ENCODE assay signal across 9 mouse cellular contexts in genomic region chr19:41646947-41647631, GRCm38 (mm10).
DNase-seq lines count a peak whose midpoint lies in the region; ATAC-seq and TF ChIP-seq lines count a peak whose summit lies in the region.
"Had no signal": no experiment of that assay in that cellular context is flagged by ENCODE, and none has a peak within 500 bp of the region (broad histone marks: within the 10 kb centered on the region; RNA-seq: fewer than 3 reads in every experiment).

No protein-coding gene starts in this region.

- H3K4me2 ChIP-seq in heart, embryonic 12.5 days: peak overlapping the region; percentile 43
- H3K4me2 ChIP-seq: lung, embryonic 15.5 days had no signal

- no peaks in the 10 kb centered on the region for H3K36me3 ChIP-seq in ES-E14 (ENCODE audit: control insufficient read depth, insufficient read depth, low read length, poor library complexity, severe bottlenecking)
- no peaks in the 10 kb centered on the region for H3K36me3 ChIP-seq in heart, embryonic 12.5 days
- H3K36me3 ChIP-seq in megakaryocyte, embryonic 14.5 days (replicated peaks; ENCODE audit: low read length): no peaks in the 10 kb centered on the region
- H3K36me3 ChIP-seq: lung, embryonic 15.5 days had no signal

- H3K27me3 ChIP-seq in heart, embryonic 12.5 days (replicated peaks): peaks cover 42% of the 10 kb centered on the region
- H3K27me3 ChIP-seq in megakaryocyte, embryonic 14.5 days (replicated peaks): peaks cover 75% of the 10 kb centered on the region

- DNase-seq in ES-E14 (ENCODE audit: low read depth, low spot score): peak; percentile 65
- DNase-seq in layer of hippocampus, adult 9-11 months: peak; percentile 75
- DNase-seq in right cerebral cortex, postnatal 4 days: peak; percentile 86

- H3K4me3 ChIP-seq in ES-E14 (ENCODE audit: insufficient read depth in 1 of 2, low read depth in 1 of 2, low read length in 2 of 2, poor library complexity in 1 of 2, severe bottlenecking in 1 of 2): no peak overlapping the region
- no peak overlapping the region for H3K4me3 ChIP-seq in bone marrow, adult 2 months (replicated peaks; ENCODE audit: control insufficient read depth, low read depth, low read length)
- H3K4me3 ChIP-seq in embryonic fibroblast, embryonic 13.5 days (ENCODE audit: insufficient read depth, low read length): no peak overlapping the region
- no peak overlapping the region for H3K4me3 ChIP-seq in heart, embryonic 12.5 days
- peak overlapping the region; percentile 26 for H3K4me3 ChIP-seq in megakaryocyte, embryonic 14.5 days (replicated peaks)
- H3K4me3 ChIP-seq: lung, embryonic 15.5 days had no signal

- no peak overlapping the region for H3K27ac ChIP-seq in ES-E14 (ENCODE audit: insufficient read depth, low read depth, low read length, poor library complexity, severe bottlenecking)
- H3K27ac ChIP-seq in bone marrow, adult 2 months (ENCODE audit: control insufficient read depth, insufficient read depth, low read depth, low read length, poor library complexity): no peak overlapping the region
- no peak overlapping the region for H3K27ac ChIP-seq in embryonic fibroblast, embryonic 13.5 days (ENCODE audit: insufficient read depth, low read length)
- no peak overlapping the region for H3K27ac ChIP-seq in heart, embryonic 12.5 days (ENCODE audit: poor library complexity, severe bottlenecking)
- H3K27ac ChIP-seq: lung, embryonic 15.5 days had no signal

- WGBS in bone marrow, adult 2 months: 22% methylated on average over 16 of the region's 16 CpGs
- 33% methylated on average over 16 of the region's 16 CpGs for WGBS in heart, embryonic 12.5 days

- H3K4me1 ChIP-seq in ES-E14 (ENCODE audit: control insufficient read depth in 2 of 2, insufficient read depth in 2 of 2, low read length in 2 of 2, poor library complexity in 1 of 2): peaks cover 0 to 3% of the 10 kb centered on the region in 2 experiments; a peak in 1 of 4 replicates
- no peaks in the 10 kb centered on the region for H3K4me1 ChIP-seq in bone marrow, adult 2 months (ENCODE audit: control insufficient read depth, insufficient read depth, low read length)
- no peaks in the 10 kb centered on the region for H3K4me1 ChIP-seq in embryonic fibroblast, embryonic 13.5 days (ENCODE audit: control insufficient read depth, insufficient read depth, low read length)
- H3K4me1 ChIP-seq in heart, embryonic 12.5 days (replicated peaks): no peaks in the 10 kb centered on the region
- peaks cover 8% of the 10 kb centered on the region for H3K4me1 ChIP-seq in megakaryocyte, embryonic 14.5 days
- H3K4me1 ChIP-seq: lung, embryonic 15.5 days had no signal

- peak; percentile 73 for TF ChIP-seq CTCF in bone marrow, adult 2 months (IDR thresholded peaks at IDR 0.05; ENCODE audit: control insufficient read depth, insufficient read depth, low read length)
- TF ChIP-seq CTCF in embryonic fibroblast, embryonic 13.5 days (IDR thresholded peaks at IDR 0.05; ENCODE audit: borderline replicate concordance, insufficient read depth, low read length): peak; percentile 71; the same call in 1 of the 2 replicates

- H3K9ac ChIP-seq in ES-E14 (ENCODE audit: insufficient read depth, low read depth, low read length, poor library complexity, severe bottlenecking): no peak overlapping the region
- no peak overlapping the region for H3K9ac ChIP-seq in heart, embryonic 12.5 days
- H3K9ac ChIP-seq: lung, embryonic 15.5 days had no signal

- TF ChIP-seq POLR2A in bone marrow, adult 2 months (IDR thresholded peaks at IDR 0.05; ENCODE audit: borderline replicate concordance, control insufficient read depth, low read depth, low read length): no peak
- no peak for TF ChIP-seq POLR2A in embryonic fibroblast, embryonic 13.5 days (IDR thresholded peaks at IDR 0.05; ENCODE audit: low read depth, low read length)

- ATAC-seq in heart, embryonic 12.5 days (ENCODE audit: insufficient number of reproducible peaks, low FRiP score): no peak
- no peak for ATAC-seq in inflammation-experienced regulatory T-cells, adult 6 months

- no peaks in the 10 kb centered on the region for H3K9me3 ChIP-seq in ES-E14 (ENCODE audit: control insufficient read depth, insufficient read depth, low read depth, low read length)
- no peaks in the 10 kb centered on the region; the same call in 1 of the 2 replicates for H3K9me3 ChIP-seq in heart, embryonic 12.5 days (replicated peaks)
- peaks cover 16% of the 10 kb centered on the region for H3K9me3 ChIP-seq in megakaryocyte, embryonic 14.5 days
- H3K9me3 ChIP-seq: lung, embryonic 15.5 days had no signal

- in situ Hi-C loops in ES-E14 (cut with MboI; ENCODE audit: low sequenced_read_pairs in 2 of 2, unreplicated experiment in 2 of 2): no loop called here

TF ChIP-seq in ES-E14, 5 proteins besides CTCF, POLR2A, EP300 and RAD21:
- TF ChIP-seq MAFK (IDR thresholded peaks at IDR 0.05; ENCODE audit: insufficient read depth, low read depth, low read length) (no peak), ZC3H11A (IDR thresholded peaks at IDR 0.05; ENCODE audit: borderline replicate concordance, low read depth, low read length) (peak; percentile 55; the same call in 1 of the 2 replicates)
